Mouse (Mus musculus): ENCODE results near the gene Capn5.

The Capn5 gene

GRCm38 (mm10) chr7:98148721-98149407 is 29.2 kb downstream of the Capn5 start:
- DNase-seq (ENCODE audit: low spot score), result no peak

GRCm38 (mm10) chr7:98147766-98148165 is 30.3 kb downstream of the Capn5 start:
- DNase-seq (ENCODE audit: low spot score), result no peak

GRCm38 (mm10) chr7:98146447-98146845 is 31.6 kb downstream of the Capn5 start:
- no peak for DNase-seq (ENCODE audit: low spot score)

GRCm38 (mm10) chr7:98145842-98146446 is 32.1 kb downstream of the Capn5 start:
- DNase-seq (ENCODE audit: low spot score), result no peak

- no peak for DNase-seq (ENCODE audit: low spot score)
Measured at GRCm38 (mm10) chr7:98145402-98145801, 32.7 kb downstream of the Capn5 start, which contains the start of gene Omp. Gene Omp (minus strand): TSS chr7:98145502.

- no peak for DNase-seq (ENCODE audit: low spot score)
Measured at GRCm38 (mm10) chr7:98142648-98143047, 35.4 kb downstream of the Capn5 start.

- no peak for DNase-seq (ENCODE audit: low spot score)
Measured at GRCm38 (mm10) chr7:98142247-98142646, 35.8 kb downstream of the Capn5 start.

- no peak for DNase-seq (ENCODE audit: low spot score)
Measured at GRCm38 (mm10) chr7:98141206-98141605, 36.9 kb downstream of the Capn5 start.

- no peak for DNase-seq (ENCODE audit: low spot score)
Measured at GRCm38 (mm10) chr7:98140597-98140996, 37.5 kb downstream of the Capn5 start.

GRCm38 (mm10) chr7:98139216-98139615 is 38.9 kb downstream of the Capn5 start:
- no peak for DNase-seq (ENCODE audit: low spot score)

- DNase-seq (ENCODE audit: low spot score), result no peak
Measured at GRCm38 (mm10) chr7:98137995-98138394, 40.1 kb downstream of the Capn5 start.

- DNase-seq (ENCODE audit: low spot score), result no peak
Measured at GRCm38 (mm10) chr7:98137583-98137982, 40.5 kb downstream of the Capn5 start.

- DNase-seq (ENCODE audit: low spot score), result no peak
Measured at GRCm38 (mm10) chr7:98131751-98132150, 46.3 kb downstream of the Capn5 start.

GRCm38 (mm10) chr7:98125473-98125872 is 52.6 kb downstream of the Capn5 start:
- DNase-seq (ENCODE audit: low spot score), result no peak

GRCm38 (mm10) chr7:98124701-98125100 is 53.4 kb downstream of the Capn5 start:
- DNase-seq (ENCODE audit: low spot score), result no peak

GRCm38 (mm10) chr7:98121673-98122072 is 56.4 kb downstream of the Capn5 start:
- DNase-seq (ENCODE audit: low spot score), result no peak

- no peak for DNase-seq (ENCODE audit: low spot score)
Measured at GRCm38 (mm10) chr7:98121241-98121640, 56.8 kb downstream of the Capn5 start.

- no peak for DNase-seq (ENCODE audit: low spot score)
Measured at GRCm38 (mm10) chr7:98120325-98120724, 57.7 kb downstream of the Capn5 start.

GRCm38 (mm10) chr7:98119961-98120232 is 58.2 kb downstream of the Capn5 start:
- no peak for DNase-seq (ENCODE audit: low spot score)

GRCm38 (mm10) chr7:98119179-98119960 is 58.7 kb downstream of the Capn5 start, which contains the start of gene Myo7a:
Gene Myo7a (minus strand): TSS chr7:98119524.
- no peak for DNase-seq (ENCODE audit: low spot score)

GRCm38 (mm10) chr7:98117012-98117660 is 60.9 kb downstream of the Capn5 start:
- no peak for DNase-seq (ENCODE audit: low spot score)

GRCm38 (mm10) chr7:98114656-98115055 is 63.4 kb downstream of the Capn5 start:
- DNase-seq (ENCODE audit: low spot score), result no peak

- DNase-seq (ENCODE audit: low spot score), result no peak
Measured at GRCm38 (mm10) chr7:98111233-98111632, 66.8 kb downstream of the Capn5 start.

Data from left cerebral cortex, adult 11 months (tissue).